Mouse (Mus musculus) testis, postnatal 10 days (tissue): ENCODE measurements at regions not wholly inside any gene's neighbourhood (a gene's known extent, or its start where the extent isn't known, plus 50 kb on each side); places are given as distances from the start of the nearest gene placed in this dataset.

ENCODE experiments used
- DNase-seq: peaks from one replicate; pipeline ENCODE4 v3.0.0; 2021; ENCODE audit warnings: low spot score

DNA sequence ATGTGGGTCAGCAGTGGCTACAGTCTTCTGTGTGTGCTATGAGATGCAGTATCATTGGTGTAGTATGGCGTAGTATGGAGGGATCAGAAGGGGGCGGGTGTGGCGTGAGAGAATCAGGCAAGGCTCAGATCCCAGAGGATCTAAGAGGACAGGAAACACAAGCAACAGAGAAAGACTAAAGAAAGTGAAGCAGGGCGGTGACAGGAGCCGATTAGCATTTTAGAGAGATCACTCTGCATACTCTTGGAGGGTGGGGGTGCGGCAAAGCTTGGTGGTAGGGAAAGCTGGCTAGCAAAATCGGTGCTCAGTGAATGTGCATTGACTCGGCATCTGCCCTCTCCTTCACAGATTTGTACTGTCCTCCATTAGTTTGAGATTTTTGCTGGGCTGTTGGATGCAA is 93.1 kb upstream of the Mphosph6 start:
- no peak for DNase-seq

GRCm38 (mm10) chr8:117890211-117890610 is 88.5 kb upstream of the Mphosph6 start:
- no peak for DNase-seq

DNA sequence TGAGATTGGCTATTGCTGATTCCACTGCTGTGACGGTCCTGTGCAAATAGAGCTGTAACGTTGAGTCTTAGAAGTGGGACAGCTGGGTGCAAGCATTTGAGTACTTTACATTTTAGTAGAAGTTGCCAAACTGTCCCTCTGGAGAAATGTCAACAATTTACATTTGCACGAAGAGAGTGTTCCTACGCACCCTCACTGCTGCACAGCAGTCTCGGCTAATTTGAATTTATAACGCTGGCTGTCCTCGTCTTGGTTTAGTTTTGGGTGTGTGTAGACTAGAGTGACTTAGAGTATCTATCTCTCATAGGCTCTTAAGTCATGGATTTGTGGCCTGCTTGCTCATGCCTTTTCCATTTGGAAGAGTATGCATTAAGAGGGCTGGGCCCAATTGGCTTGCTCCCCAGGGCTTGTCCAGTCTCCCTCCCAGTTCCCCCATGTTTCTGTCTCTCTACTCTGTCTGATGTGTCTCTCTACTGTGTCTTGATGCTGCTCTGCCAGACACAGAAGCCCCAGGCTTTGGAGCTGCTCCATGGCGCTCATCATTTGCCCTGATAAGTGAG is 79.8 kb upstream of the Mphosph6 start:
- no peak for DNase-seq

DNA sequence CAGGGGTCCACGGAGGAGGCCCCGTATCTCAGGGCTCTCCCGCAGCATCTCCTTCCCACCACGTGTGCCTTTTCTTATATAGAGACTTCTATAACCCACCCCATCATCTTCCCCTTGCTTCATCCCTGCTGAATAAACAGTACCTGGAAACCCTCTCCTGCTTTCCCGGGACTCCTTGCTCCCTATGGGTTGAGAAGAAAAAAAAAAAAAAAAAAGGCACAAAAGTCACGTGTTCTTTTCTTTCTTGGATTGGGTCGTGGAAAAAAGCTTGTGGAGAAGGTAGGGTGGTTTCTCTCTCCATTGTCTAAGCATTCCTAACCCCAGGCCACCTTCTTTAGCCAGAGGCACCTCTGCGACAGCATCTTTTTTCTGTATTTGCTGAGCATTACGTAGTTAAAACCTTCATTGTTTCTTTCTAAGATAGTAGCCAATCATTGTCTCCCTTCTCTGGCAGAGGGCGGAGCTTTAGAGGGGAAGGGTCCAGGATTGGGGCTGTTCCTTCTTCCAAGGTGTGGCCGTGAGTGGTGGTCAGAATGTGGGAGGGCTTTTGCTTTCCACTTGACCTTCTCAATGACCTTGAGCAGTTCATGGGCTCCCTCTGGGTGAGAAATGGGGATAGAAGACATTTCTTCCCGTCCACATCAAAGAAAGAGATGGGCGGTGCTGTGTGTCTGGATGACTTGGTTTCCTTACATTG is 78.7 kb upstream of the Mphosph6 start:
- DNase-seq, result no peak

DNA sequence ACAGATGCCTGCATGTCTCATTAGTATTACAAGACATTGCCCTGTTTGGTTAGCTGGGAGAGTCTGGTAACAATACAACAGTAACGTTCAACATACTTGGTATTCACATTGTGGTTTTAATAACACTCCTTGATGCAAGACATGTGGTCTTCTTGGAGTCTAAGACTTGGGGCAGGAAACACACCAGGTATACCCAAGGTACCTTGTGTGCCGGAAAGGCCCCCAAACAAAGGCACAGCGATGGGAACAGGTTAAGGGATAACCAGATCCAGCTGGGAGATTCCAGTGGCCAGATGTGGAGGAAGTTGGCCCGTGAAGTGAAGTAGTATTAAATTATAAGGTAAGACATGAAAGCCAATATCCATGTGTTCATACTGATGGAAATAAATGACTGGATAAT is 71.9 kb upstream of the Mphosph6 start:
- no peak for DNase-seq

GRCm38 (mm10) chr8:117867138-117867537 is 65.4 kb upstream of the Mphosph6 start:
- no peak for DNase-seq

DNA sequence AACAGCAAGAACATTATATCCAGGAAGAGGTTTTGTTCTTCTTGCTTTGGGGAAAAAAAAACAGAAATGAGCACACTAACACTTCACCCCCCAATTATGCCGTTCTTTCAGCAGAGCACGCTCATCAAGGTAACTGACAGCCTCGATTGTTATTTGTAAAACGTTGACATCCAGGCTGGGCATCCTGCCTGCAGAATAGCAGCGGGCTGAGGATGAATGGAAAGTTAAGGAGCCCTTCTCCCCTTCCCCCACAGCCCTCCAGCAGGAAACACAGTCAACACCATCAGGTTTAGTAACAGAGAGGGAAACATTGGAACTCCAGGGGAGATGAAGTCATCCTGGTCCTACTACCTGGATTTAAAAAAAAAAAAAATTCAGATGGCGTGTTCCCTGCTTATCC is 63.3 kb upstream of the Mphosph6 start:
- no peak for DNase-seq

- DNase-seq, result peak; percentile 86
Measured at GRCm38 (mm10) chr8:117863837-117864236, 62.1 kb upstream of the Mphosph6 start.

DNA sequence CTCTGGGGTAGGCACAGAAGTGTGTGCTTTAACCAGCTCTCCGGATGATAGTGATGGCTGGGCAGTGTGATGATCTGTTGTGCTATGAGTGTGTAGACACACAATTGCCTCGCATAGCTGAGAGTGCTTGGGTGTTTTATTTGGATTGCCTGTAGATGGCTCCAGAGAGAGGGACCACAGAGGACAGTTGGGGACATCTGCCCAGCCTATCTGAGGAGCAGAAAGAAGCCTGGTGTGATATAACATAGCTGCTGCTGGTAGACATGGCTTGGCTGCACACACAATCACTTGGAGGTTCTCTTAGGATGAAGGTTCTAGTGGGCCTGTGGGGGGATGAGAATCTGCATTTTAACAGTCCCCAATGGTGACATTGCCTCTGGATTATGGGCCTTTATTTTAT is 60.6 kb upstream of the Mphosph6 start:
- DNase-seq, result no peak

- DNase-seq, result no peak
Measured at GRCm38 (mm10) chr8:117859734-117860133, 58.0 kb upstream of the Mphosph6 start.

GRCm38 (mm10) chr8:117859095-117859494 is 57.4 kb upstream of the Mphosph6 start:
- no peak for DNase-seq

- DNase-seq, result no peak
Measured at GRCm38 (mm10) chr8:117856121-117856520, 54.4 kb upstream of the Mphosph6 start.

DNA sequence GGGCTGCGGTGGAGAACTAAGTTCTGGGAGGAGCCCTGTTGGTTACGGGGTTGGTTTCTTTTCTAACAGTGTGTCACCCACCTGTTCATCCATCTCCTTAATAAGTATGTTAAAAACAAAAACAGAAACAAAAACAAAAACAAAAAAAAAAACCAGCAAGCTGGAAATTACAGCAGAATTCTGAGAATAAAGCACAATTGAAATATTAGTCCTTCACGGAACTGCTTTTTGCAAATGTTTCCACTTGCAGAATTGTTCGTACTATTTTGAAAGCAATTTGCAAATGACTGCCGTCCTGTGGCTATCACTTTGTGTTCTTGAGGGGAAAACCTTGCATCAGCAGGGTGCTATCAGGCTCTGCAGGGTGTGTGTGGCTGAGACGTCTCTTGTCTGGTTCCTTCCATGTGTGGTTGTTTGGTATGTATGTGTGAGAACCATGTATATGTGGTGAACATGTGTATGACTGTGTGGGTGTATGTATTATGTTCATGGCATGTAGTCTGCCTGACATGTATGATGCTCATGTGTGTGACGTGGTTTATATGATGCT is 53.3 kb upstream of the Mphosph6 start:
- DNase-seq, result no peak

GRCm38 (mm10) chr8:117854301-117854700 is 52.6 kb upstream of the Mphosph6 start:
- no peak for DNase-seq

DNA sequence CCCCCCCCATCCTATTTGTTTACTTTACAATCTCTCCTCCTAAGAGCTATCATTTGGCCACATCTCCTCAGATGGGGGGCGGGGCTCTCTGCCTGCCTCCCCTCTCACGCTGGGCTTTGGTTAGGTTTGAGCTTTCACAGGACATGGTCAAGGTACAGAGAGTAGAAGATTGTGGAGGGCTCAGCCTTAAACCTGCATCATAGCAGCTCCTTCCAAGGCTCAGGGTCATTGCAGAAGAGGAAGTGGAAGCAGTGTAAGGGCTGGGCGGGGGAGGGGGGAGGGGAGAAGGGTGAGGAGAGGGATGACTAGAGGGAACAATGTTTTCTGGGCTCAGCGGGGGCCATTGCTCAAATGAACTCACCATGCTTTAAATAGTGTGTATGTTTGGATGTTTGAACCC is 51.7 kb upstream of the Mphosph6 start:
- DNase-seq, result no peak

DNA sequence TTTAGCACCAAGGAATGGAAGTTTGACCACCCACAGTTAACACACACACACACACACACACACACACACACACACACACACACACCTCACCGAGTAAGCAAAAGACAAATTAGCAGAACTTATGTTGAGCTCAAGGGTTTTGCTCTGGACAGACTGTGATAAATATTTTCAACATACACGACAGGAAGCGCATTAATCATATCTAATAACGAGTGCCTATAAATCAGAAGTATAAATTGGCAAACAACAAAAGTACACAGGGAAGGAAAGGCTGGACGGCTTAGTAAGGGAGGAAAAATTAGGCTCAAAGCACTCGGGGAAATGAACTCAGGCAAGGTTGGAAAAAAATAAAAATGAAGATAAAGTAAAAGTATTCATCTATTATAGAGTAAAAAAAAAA is 50.8 kb upstream of the Mphosph6 start:
- no peak for DNase-seq
